Mouse (Mus musculus) thymus, postnatal 4 days (tissue): ENCODE measurements around the gene Hoxa7.

Experiments used
- DNase-seq: peaks from one replicate; pipeline ENCODE4 v3.0.0; 2021

The Hoxa7 gene

GRCm38 (mm10) chr6:52238976-52239375 lies 17.3 kb upstream of the Hoxa7 start:
- DNase-seq = peak; percentile 8

DNA sequence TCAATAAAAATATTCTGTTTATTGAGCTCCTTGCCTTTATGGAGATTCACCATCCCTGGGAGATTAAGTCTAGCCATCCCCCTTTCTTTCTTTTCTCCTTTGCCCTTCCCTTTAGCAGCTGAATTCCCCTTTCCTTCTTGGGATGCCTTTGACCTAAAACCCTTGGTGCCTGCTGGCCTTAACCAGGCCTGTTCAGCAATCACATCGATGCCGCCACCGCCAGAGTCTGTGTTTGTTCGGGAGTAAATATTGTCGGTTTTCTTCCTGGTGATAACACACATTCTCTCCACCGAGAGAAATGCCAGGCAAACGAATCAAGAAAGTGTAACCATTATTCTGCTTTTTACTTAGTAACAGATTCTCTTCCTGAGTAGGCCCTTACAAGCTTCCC lies 16.5 kb upstream of the Hoxa7 start:
- DNase-seq = peak; percentile 8

GRCm38 (mm10) chr6:52237346-52238154 lies 15.9 kb upstream of the Hoxa7 start:
- DNase-seq = peak; percentile 4

- peak; percentile 4 for DNase-seq
Measured at GRCm38 (mm10) chr6:52236806-52237205, 15.2 kb upstream of the Hoxa7 start.

GRCm38 (mm10) chr6:52235866-52236265 lies 14.2 kb upstream of the Hoxa7 start:
- DNase-seq = peak; percentile 2

GRCm38 (mm10) chr6:52235267-52235666 lies 13.6 kb upstream of the Hoxa7 start:
- DNase-seq = no peak

DNA sequence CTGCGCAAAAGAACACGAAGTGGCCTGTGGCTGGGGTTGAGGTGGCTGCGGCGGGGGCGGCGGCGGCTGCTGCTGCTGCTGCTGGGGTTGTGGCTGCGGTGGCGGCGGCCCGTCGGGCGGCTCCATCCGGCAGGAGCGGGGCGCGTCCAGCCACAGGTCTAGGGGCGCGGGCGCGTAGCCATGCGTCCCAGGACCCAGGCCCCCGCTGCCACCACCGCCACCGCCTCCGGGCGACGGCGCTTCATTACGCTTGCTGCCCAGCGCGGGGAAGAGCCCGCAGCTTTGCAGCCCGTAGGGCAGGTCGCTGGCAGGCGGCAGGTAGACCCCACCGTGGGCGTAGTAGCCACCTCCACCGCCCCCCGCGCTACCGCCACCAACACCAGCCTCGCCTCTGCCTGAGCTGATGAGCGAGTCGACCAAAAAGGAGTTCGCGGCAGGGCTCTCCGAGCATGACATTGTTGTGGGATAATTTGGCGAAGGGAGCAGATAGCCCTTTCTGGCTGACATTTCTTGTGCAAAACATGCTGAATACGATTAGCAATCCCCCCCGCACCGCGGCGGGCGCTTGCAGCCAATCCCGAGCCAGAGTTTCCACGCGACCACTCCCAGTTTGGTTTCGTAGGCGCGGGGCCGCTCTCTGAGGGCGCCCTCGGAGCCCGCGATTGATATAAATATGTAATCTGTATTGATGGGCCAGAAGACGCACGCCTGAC lies 12.9 kb upstream of the Hoxa7 start:
- DNase-seq = peak; percentile 16

DNA sequence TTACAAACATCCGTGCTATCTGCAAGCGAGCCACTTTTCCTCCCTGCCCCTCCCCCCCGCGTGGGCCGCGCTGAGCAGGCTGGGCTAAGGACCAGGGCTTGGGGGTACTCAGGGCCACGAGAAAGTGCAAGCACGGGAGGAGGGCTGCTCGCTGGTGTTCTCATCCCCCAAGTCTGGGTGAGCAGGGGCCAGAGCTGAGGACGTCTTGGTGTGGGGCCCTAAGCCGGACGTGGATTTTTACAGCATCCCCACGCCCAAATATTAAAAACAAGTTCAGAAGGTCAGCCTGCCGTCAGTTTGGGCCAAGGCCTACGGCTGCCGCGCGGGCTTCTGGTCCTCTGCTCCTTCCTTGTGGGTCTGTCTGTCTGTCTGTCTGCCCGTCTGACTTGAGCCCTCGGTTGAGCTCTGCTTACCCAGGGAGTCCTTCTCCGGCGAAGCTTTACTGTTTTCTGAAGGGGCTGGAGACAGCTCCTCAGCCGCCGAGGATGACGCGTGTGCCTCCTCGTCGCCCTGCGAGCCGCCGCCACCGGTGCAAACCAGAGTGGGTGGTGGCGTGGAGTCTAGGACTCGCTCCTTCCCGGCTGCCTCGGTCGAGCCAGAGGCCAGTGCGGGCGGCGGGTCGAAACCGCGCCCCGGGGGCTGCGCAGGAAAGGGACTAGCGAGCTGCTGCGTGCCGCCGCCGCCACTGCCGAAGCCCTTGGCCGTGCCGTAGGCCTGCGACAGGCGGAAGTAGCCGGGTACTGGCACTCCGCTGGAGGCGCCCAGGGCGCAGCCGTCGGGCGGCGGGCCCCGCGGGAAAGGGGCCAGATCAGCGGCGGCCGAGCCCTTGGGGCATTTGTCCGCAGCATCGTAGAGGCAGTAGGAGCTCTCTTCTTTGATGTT lies 12.1 kb upstream of the Hoxa7 start:
- peak; percentile 59 for DNase-seq

DNA sequence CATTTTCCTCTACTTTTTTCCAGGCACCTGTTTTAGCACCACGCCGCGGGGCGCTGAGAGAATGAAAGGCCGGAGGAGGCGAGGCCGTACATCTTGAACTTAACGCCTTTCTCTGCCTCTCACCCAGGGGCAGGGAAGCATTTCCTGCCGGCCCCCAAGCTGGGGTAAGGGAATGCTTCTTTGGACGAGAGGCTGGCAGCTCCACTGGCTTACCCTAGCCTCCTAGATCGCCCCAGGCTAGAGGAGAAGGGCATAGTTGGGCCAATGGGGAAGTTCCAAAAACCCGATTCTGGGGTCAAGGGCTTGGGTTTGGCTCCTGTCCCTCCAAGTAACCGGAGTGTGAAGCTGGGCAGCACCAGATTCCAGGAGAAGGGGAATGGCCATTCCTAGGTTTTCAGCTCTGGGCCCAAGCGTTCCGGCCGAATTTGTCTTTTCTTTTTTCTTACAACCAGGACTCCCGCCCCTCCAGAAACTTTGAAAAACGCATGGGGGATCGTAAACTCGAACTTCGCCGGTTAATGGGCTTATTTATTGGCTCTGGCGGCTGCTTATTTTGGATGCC lies 11.4 kb upstream of the Hoxa7 start:
- peak; percentile 18 for DNase-seq

- peak; percentile 31 for DNase-seq
Measured at GRCm38 (mm10) chr6:52232568-52232965, 10.9 kb upstream of the Hoxa7 start.

DNA sequence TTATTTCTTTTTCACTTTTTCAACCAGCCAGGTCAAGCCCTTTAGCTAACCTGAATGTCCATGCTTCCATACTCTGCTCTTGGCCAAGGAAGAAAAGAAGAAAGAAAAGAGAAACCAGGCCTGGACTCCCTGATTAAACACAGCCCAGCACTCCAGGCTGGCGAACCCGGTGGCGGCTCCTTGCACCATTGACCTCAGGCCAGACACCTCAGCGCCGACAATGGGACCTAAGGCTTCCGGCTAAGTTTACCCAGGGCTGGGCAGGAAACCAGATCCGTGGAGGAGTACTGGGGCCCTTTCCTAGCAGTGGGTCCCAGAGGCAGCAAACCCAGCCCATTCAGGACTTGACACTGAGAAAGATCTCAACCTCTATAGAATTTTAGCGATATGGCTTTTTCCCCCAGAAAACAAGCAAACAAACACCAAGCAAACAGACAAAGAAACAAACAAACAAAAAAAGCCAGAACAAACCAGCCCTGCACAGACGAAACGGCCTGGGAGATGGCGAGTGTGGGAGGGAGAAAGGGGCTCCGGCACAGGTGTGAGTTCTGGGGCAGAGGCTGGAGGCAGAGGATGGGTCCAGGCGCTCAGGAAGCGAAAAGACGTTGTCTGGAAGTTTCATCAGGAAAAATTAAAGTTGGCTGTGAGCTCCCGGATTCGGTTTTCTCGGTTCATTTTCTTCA lies 10.4 kb upstream of the Hoxa7 start:
- peak; percentile 21 for DNase-seq

- DNase-seq = peak; percentile 20
Measured at GRCm38 (mm10) chr6:52230516-52231165, 9.0 kb upstream of the Hoxa7 start, which contains the start of gene Hoxa9. Gene Hoxa9, minus strand, starts transcription at chr6:52231089.

- DNase-seq = peak; percentile 33
Measured at GRCm38 (mm10) chr6:52229558-52230416, 8.1 kb upstream of the Hoxa7 start.

DNA sequence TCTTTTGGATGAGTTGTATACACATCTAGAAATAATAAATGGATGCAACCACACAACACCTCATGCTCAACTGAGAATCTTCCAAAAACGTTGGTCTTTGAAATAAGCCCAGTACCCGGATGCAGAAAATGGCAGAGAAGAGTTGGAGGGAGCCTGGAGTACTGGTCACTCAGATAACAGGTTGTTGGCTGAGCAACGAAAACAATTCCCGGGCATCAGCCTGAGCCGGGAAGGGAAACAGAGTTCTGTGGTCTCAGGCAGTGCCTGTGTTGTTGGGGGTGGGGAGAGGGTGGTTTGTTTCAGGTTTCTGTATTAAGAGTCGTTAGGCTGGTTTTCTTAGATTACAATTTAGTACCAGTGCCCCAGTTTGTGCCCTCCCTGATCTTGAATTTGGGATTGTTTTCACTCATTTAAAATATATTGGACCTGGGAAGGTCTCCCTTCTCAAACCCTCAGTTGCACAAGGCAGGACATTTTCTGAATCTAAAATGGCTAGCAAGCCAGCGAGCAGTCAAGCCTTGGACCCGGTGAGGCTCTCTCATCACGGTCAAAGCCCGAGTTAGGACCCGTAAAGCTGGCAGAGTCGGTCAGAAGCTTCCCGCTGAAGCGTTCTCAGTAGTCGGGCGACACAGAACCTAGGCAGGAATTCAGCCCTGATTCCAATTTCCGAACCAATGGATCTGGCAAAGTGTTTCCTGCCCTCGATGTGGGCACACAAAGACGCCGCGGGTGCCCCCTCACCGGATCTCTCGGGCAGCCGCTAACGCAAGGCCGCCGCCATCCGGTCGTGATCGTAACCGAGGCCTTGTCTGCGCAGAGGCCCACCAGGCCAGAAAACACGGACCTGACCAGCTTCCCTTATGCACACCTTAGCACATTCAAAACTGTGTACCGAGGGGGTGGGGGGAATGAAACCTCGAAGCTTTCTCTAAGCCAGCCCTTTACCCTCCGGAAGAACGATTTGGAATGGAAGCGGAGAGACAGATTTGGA lies 7.1 kb upstream of the Hoxa7 start:
- peak; percentile 50 for DNase-seq

GRCm38 (mm10) chr6:52227470-52228222 lies 6.0 kb upstream of the Hoxa7 start:
- no peak for DNase-seq

DNA sequence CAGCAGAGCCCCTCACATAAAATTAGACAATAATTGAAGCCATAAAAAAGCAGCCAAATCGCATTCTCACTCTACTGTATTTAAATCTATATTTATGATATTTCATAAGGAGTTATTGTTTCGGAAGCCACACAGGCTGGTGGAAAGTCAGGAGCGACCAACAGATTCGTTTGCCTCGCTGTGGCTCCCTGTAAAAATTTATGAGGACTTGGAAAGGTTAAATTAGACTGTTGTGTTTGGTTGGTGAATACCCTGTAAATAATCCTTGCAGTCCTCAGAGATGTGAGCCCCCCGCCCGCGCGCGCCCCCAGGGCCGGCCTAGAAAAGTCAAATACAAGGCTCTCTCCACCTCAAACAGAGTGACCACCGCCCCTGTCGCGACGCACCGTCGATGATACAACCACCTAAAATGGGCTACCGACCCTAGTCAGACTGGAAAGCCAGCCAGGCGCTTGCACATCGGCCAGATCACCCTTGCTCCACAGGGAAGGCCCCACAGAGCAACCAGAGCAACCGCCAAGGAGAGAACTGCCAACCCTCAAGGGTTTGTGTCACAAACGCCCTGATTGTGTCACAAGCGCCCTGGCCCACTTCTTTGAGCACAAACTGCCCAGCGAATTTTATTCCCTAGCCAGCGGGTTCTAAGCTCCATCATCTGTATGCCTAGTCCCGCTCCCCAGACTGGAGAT lies 5.1 kb upstream of the Hoxa7 start:
- no peak for DNase-seq

DNA sequence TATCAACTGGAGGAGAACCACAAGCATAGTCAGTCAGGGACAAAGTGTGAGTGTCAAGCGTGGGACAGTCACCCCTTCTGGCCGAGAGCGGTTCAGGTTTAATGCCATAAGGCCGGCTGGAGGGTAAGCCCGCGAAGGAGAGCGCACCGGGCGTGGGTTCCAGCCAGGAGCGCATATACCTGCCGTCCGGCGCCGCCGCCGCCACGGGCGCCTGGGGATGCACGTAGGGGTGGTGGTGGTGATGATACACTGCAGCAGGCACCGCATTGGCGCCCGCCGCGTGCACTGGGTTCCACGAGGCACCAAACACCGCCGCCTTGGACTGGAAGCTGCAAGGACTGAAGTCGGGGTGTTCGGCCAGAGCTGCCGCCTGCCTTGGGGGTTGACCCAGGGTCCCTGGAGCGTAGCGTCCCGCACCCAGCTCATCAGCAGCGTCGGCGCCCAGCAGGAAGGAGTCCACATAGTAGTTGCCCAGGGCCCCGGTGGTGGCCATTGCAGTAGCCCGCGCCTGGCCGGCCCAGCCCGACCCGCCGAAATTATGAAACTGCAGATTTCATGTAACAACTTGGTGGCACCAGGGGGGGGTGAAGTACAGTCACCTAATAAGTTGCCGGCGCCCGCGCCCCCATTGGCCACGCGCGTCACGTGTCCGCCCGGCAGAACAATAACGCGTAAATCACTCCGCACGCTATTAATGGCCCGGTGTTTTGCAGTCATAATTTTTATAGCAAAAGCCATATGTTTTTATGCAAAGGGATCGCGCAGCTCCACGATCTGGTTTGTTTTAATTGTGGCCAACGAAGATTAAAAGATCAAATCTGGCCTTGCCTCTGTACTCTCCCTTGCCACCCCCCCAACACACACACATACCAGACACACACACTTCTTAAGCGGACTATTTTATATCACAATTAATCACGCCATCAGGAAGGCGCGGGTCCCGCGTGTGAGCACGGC lies 4.2 kb upstream of the Hoxa7 start:
- DNase-seq = peak; percentile 32
